Mouse (Mus musculus): ENCODE results near the gene Cdon. TPM values are rescaled to one million over a fixed set of nuclear protein-coding genes. Genes with fewer than 3 reads are reported as not detected.

Gene Cdon
- total and polyA plus RNA-seq, 3 experiments, result 1.8 to 2.9 (median 2.3) TPM

DNA sequence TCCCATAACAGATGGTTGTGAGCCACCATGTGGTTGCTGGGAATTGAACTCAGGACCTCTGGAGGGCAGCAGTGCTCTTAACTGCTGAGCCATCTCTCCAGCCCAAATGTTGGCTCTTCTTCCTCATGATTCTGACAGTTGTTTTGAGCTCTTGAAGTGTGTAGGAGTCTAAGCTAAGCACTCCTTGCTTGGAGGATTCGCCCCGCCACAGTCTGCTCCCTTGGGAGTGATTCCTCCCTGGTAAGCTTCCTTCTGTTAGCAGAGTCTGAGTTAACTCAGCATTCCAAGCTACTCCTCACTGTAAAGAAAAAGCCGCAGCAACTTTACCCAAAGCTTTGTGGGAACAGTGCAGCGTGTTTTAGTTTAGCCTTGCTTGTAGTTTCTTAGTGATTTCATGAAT, 67.6 kb downstream of the Cdon start:
- dilution Hi-C loops (cut with MboI; ENCODE audit: extremely low pct_ligation_motif_present, extremely low pct_unique_long_range_greater_than_20kb, low sequenced_read_pairs) (no loop called here), in situ Hi-C loops (cut with MboI; ENCODE audit: low pct_ligation_motif_present, low pct_unique_long_range_greater_than_20kb, low sequenced_read_pairs) (no loop called here)
- no peaks in the 10 kb centered on the region for H3K79me2 ChIP-seq (replicated peaks; ENCODE audit: control insufficient read depth, extremely low read depth, insufficient read depth, poor library complexity, severe bottlenecking)
- no peak overlapping the region for H3K27ac ChIP-seq (ENCODE audit: insufficient read depth, low read depth)
- no peak overlapping the region for H3K4me3 ChIP-seq (replicated peaks in 1 of 3; ENCODE audit: low read depth in 2 of 3, low read length in 2 of 3, poor library complexity in 1 of 3)
- no peaks in the 10 kb centered on the region for H3K27me3 ChIP-seq (replicated peaks)
- no peak overlapping the region for H3K4me2 ChIP-seq (ENCODE audit: insufficient read depth, low read depth, poor library complexity, severe bottlenecking)
- H3K9ac ChIP-seq (ENCODE audit: insufficient read depth, low read depth), result no peak overlapping the region
- H3K9me3 ChIP-seq (replicated peaks; ENCODE audit: low read length), result no peaks in the 10 kb centered on the region
- H3K4me1 ChIP-seq (ENCODE audit: control insufficient read depth in 1 of 2, insufficient read depth in 2 of 2), result peaks cover 12 to 54% of the 10 kb centered on the region in 2 experiments
- peaks cover 0 to 16% of the 10 kb centered on the region in 2 experiments for H3K36me3 ChIP-seq (replicated peaks in 1 of 2; ENCODE audit: control insufficient read depth in 1 of 2, insufficient read depth in 1 of 2, low read length in 1 of 2)
- TF ChIP-seq NELFE (IDR thresholded peaks at IDR 0.05; ENCODE audit: low read depth, low read length), result no peak
- peak in 1 of 2 experiments; percentile 14; a peak in 1 of 4 replicates for TF ChIP-seq CTCF (conservative IDR thresholded peaks at IDR 0.05 in 1 of 2, IDR thresholded peaks at IDR 0.05 in 1 of 2; ENCODE audit: low read depth in 2 of 2, low read length in 2 of 2)
- no peak for DNase-seq (ENCODE audit: extremely low read depth)

DNA sequence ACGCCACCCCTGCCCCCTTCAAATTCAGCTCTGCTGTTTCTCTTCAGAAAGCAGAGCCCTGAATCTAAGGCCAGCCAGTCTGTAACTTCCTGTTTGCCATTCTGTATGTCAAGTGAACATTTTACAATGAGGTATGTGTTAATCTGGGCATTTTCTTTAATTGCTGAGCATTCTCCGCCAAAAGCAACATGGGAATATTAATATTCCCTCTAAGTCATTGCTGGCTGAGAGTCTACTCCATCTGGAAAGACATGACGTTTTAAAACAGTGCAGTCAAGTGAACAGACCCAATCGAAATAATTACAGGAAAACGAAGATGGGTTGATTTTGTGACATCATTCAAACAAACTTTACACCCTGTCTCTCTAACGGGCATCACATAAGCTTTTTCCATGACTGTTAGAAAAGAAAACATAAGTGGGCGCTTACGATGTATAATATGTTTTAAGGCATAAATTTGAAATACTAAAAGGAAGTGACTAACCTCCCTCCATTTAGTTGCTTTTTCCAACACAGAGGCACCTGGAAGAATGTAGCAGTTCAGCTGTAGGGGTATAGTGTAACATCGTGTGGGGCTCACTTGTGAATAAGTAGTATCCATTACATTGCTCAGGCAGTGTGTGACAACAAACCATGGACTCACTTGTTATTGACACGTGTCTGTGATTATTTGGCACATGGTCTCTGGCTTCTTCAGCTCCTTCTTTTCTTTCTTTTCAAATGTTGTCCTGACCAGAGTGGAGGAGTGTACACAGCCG, 70.4 kb downstream of the Cdon start:
- Histone ChIP-seq H3K9me3 (replicated peaks; ENCODE audit: low read length) (no peaks in the 10 kb centered on the region), H3K27ac (ENCODE audit: insufficient read depth, low read depth) (no peak overlapping the region), H3K27me3 (replicated peaks) (no peaks in the 10 kb centered on the region), H3K9ac (ENCODE audit: insufficient read depth, low read depth) (no peak overlapping the region), H3K36me3 (replicated peaks in 1 of 2; ENCODE audit: control insufficient read depth in 1 of 2, insufficient read depth in 1 of 2, low read length in 1 of 2) (peaks cover 0 to 16% of the 10 kb centered on the region in 2 experiments), H3K4me3 (replicated peaks in 1 of 3; ENCODE audit: low read depth in 2 of 3, low read length in 2 of 3, poor library complexity in 1 of 3) (no peak overlapping the region), H3K79me2 (replicated peaks; ENCODE audit: control insufficient read depth, extremely low read depth, insufficient read depth, poor library complexity, severe bottlenecking) (no peaks in the 10 kb centered on the region), H3K4me1 (ENCODE audit: control insufficient read depth in 1 of 2, insufficient read depth in 2 of 2) (peaks cover 9 to 59% of the 10 kb centered on the region in 2 experiments), H3K4me2 (ENCODE audit: insufficient read depth, low read depth, poor library complexity, severe bottlenecking) (no peak overlapping the region)
- no peak for TF ChIP-seq E2F4 (IDR thresholded peaks at IDR 0.05; ENCODE audit: insufficient replicate concordance, low read depth, low read length)
- TF ChIP-seq KAT2A (IDR thresholded peaks at IDR 0.05; ENCODE audit: insufficient replicate concordance, low read length), result no peak
- TF ChIP-seq USF2 (conservative IDR thresholded peaks at IDR 0.05; ENCODE audit: low read depth, low read length), result no peak
- no peak for TF ChIP-seq TBP (conservative IDR thresholded peaks at IDR 0.05; ENCODE audit: low read depth, low read length)
- no peak for TF ChIP-seq GABPA (IDR thresholded peaks at IDR 0.05; ENCODE audit: insufficient replicate concordance, low read depth, low read length)
- TF ChIP-seq MAFK (IDR thresholded peaks at IDR 0.05; ENCODE audit: insufficient replicate concordance, low read length), result no peak
- TF ChIP-seq ZMIZ1 (IDR thresholded peaks at IDR 0.05; ENCODE audit: low read depth, low read length), result no peak
- no peak for TF ChIP-seq POLR2AphosphoS2 (IDR thresholded peaks at IDR 0.05; ENCODE audit: low read depth, low read length)
- TF ChIP-seq ZC3H11A (IDR thresholded peaks at IDR 0.05; ENCODE audit: low read depth, low read length), result no peak
- no peak for TF ChIP-seq JUN (IDR thresholded peaks at IDR 0.05; ENCODE audit: insufficient read depth, low read depth, low read length)
- TF ChIP-seq MYC (IDR thresholded peaks at IDR 0.05; ENCODE audit: low read depth, low read length), result no peak
- no peak for TF ChIP-seq IRF4 (IDR thresholded peaks at IDR 0.05; ENCODE audit: low read depth, low read length)
- TF ChIP-seq CHD2 (IDR thresholded peaks at IDR 0.05; ENCODE audit: low read length), result no peak
- TF ChIP-seq ZKSCAN1 (IDR thresholded peaks at IDR 0.05; ENCODE audit: borderline replicate concordance, low read depth, low read length), result no peak
- no peak for TF ChIP-seq RCOR1 (conservative IDR thresholded peaks at IDR 0.05; ENCODE audit: low read depth, low read length)
- no peak for TF ChIP-seq USF1 (IDR thresholded peaks at IDR 0.05; ENCODE audit: low read depth, low read length)
- dilution Hi-C loops (cut with MboI; ENCODE audit: extremely low pct_ligation_motif_present, extremely low pct_unique_long_range_greater_than_20kb, low sequenced_read_pairs) (no loop called here), in situ Hi-C loops (cut with MboI; ENCODE audit: low pct_ligation_motif_present, low pct_unique_long_range_greater_than_20kb, low sequenced_read_pairs) (no loop called here)
- DNase-seq (ENCODE audit: extremely low read depth), result no peak

Data from CH12.LX (cell line).